Mouse (Mus musculus) adrenal gland, postnatal 4 days (tissue): ENCODE results near the gene Ppcs. TPM values are rescaled to one million over a fixed set of nuclear protein-coding genes. Genes with fewer than 3 reads are reported as not detected.

Experiments
- DNase-seq, 2 experiments: peaks; one replicate each; pipeline ENCODE4 v3.0.0; 2021 to 2022; ENCODE audit warnings: low spot score in 2 of 2, mixed read lengths in 2 of 2
- long read RNA-seq, 2 experiments: library from polyadenylated mRNA; stranded (forward); transcript quantifications; one replicate each; pipeline ENCODE4 v2.0.0; 2021
- total RNA-seq, 2 experiments: library from RNA; stranded (reverse); gene quantifications; 2 replicates each; pipeline ENCODE4 v1.2.3; 2021

Ppcs gene
- total RNA-seq: 10 to 100 TPM; 31.4 to 36.9 TPM
- long read RNA-seq, experiment 1, transcript Ppcs-201 (3 exons, 1,443 nt): major isoform, 78 of 86 reads
- long read RNA-seq, experiment 1, partial matches to known transcripts: 0 of 86 reads
- long read RNA-seq, experiment 1, other reads (novel, unspliced or antisense): 5 of 86 reads
- long read RNA-seq, experiment 2, transcript Ppcs-201 (3 exons, 1,443 nt): major isoform, 87 of 97 reads
- long read RNA-seq, experiment 2, partial matches to known transcripts: 0 of 97 reads
- long read RNA-seq, experiment 2, other reads (novel, unspliced or antisense): 6 of 97 reads

DNA sequence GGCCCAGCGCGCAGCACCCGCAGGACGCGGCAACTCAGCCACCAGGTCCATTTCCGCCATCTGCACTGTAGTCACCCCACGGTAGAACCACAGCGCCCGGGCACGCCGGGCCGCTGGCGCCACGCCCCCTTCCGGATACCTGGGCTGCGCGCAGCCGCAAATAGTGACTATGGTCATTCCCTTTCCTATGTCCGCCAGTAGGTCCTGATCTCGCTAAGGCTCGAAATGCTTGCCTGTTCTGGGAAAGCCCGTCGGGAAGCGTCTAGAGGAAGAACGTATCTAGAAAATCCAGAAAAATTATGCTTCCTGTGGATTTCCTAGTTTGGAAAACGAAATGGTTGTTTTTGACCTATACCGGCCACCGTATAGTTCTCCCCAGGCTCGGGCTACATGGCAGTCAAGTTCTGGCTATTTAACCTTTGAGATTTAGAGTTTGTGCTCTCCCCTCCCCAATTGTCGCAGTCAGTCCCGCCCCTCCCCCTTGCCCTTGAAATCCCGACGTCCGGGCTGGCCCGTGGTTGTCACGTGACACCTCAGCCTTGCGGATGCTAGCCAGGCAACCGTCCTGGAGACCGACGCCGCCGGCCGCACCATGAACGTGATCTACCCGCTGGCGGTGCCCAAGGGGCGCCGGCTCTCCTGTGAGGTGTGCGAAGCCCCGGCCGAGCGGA is at the start of gene Ppcs, which contains the start of gene Zmynd12:
TSS of gene Ppcs (minus strand) at position 127 of the 671 bp plus-strand sequence.
TSS of gene Zmynd12 (plus strand) at position 521 of the 671 bp plus-strand sequence.
- peak; percentile 68 to 84 for DNase-seq

DNA sequence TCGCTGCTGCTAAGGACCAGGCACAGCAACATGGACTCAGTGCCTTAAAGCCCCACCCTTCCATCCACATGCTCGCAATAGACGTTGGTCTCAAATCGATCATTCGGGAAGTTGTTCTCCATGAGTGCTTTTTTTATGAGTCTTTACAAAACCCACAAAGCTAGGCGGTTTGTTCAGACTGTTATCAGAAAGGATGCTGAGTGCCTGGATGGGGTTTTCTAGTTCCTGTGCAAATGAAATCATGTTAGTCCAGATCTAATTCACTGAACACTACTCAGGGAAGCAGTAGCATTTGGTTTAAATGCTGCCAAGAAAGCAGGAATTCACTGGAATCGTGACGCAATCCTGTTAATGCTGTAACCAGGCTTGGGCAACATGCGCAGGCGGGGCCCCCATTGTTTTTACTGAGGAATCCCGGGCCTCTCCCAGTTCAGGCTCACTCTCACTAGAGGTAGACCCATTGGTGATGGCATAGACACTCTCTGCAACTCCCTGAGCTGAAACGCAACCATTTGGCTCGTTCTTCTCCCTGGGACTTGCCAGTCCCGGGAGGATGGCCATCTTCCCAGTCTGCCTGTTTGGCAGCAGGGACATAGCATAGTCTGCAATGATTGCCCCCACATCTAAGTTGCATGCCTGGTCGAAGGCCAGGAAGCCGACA is 45.6 kb upstream of the Ppcs start:
- DNase-seq: no peak

DNA sequence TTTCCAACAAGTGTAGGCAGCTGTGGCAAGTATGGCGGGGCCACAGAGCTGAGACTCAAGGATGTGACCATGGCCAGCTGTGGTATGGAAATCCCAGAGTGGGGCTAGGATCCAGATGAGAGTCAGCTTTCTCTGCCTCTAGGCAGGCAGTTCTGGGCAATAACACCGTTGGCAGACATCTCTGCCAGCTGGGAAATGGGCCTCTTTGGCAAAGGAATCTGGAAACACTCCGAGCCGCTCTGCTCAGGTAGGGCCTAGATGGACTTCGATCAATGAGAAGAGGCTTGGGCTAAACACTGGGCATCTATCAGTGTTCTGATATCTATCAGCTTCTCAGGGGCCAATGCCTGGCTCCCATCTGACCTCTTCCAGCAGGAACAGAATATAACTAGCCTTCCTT is 43.6 kb upstream of the Ppcs start:
- no peak for DNase-seq

DNA sequence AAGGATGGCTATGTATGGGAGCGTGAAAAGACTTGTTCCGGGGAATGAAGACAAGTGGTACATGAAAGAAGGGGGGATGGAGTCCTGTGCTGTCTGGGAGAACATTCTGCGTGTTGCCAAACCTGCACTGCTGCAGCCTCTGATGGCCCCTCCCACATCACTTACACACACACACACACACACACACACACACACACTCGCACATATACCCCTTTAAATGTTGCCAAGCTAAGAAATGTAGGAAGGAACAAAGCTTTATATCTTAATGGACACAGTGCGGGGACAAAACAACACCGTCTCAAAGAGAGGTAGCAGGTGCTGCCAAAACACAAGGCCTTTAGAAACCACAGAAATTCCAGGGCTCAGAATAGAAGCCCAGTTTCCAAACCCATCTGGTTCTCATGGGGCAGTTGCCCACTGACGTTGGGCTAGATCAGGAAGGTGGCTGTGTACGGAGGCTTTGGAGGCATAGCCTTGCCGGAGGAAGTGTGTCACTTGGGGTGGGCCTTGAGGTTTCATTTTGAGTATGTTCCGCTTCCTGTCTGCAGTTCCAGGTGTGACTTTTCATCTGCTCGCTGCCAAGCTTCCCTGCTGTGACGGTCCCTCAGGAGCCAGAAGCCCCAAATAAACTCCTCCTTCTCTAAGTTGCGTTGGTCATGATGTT is 41.7 kb upstream of the Ppcs start:
- DNase-seq: no peak

DNA sequence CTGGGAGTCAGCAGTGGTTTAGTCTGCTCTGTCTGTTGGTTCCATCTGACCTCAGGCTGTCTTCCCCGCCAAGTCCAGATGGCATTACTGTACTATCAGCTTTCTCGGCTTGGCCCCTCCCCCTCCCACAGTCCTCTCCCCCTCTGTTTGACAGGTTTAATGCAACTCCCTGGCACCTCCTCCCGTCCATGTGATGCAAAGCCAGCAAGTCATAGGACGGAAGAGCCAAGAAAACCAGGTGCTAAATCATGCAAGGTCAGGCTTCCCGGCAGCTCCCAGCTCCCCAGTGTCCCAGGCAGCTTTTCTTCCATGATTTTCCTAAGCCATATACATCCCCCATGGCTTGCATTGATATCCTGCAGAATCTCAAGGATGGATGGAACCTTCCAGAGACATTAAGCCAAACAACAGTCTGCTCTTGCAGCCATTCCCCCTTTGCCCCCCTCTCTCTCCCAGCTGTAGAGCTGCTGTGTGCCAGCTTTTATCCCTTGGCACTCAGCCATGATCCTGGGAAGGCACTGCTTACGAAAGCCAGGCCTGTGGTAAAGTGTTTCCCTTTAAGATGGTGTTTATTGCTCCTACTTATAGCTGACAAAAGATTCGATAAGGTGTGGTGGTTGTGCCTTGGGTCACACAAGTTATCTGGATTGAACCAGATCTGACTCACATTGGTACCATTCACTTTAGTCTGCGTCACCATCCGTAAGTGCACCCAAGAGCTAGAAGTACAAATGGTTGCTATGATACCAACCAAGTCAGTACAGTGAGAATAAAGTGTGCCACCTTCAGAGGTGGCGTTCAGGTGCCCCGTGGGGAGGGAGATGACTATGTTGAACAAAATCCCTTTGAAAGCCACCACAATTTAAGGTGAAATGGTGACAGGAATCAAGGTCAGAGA is 40.9 kb upstream of the Ppcs start:
- peak; percentile 34 to 35 for DNase-seq

DNA sequence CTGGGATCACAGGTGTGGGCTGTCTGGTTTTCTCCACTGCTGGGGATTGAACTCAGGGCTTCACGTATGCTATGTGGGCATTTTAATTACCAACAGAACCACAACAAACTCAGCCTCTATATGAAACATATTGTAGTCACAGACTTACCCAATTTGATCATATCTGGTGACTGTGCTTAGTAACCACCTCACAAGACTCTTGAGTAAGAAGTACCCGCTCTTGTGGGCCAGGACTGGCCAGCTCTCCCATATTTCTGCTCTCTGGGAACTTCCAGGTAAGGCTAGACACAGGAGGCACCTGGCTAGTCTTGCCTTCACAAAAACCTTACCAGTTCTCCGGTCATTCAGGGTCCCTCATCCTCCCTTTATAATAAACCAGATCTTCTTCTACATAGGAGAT is 40.2 kb upstream of the Ppcs start:
- DNase-seq: no peak

DNA sequence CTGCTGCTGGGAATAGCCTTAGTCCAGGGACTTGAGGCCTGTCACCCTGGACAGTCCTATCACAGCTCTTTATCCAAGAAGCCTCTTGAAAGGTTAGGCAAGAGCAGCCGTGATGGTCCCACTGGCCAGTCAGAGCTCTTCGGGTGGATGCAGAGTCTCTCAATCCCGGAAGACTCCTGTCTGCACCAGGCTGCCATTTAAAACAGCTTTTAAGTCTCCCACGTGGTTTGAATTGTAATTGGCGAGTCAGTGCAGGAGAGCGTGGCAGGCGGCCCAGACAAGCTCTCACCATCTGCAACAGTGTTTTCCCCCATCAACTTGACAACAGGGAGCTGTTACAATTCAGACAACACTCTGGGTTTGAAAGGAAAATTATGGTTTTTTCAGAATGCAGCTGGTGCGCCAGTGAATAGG is 38.5 kb upstream of the Ppcs start:
- DNase-seq: no peak

DNA sequence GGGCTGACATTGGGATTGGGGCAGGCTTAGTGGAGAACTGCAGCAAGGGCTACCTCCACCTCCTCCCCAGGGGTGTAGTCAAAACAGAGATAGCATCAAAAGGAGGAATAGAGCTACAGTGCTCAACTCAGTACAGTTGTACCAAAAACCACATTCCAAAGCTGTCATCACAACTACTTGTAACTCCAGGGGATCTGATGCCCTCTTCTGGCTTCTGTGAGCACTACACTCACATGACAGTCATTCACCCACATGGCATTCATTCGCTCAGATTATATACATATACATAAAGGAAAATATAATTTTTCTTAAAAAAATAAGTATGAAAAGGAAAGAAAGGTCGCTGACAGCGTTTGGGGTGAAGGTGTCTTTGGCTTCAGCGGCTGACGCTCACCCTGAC is 38.1 kb upstream of the Ppcs start:
- no peak for DNase-seq

DNA sequence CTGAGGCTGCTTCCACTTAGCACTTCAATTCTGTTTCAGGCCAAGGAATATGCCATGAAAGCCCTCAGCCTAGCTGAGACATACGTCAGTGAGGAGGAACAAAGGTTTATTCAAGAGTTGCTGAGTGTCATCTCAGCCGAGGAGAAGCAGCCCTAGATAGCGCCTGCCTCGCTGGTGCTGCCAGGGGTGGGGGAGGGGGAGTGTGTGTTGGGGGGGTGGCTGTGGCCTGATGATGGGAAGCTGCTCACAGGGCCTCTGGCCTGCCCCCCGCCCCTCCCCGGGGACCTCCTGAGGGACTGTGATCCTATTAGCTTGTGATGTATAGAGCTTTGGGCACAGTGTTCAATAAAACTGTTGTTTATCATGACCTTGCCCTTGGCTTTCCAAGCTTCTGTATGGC is 31.3 kb upstream of the Ppcs start:
- no peak for DNase-seq

DNA sequence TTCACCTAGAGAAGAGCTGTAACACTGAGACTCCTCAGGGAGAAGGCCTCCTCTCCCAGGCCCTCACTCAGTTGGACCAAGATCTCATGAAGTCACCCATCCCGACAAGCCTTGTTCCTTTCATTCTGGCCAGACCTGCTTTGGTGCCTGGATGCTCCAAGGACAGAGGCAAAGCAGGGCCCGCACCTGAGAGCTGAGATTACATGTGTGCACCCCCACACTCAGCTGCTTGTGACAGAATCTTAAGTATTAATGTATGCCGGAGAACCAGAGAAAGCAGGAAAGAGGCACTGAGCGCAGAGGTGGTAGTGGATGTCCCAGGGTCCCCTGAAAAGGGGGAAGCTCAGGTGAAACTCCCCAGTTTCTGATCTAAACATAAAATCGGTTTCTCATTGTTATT is 30.9 kb upstream of the Ppcs start:
- DNase-seq: no peak

DNA sequence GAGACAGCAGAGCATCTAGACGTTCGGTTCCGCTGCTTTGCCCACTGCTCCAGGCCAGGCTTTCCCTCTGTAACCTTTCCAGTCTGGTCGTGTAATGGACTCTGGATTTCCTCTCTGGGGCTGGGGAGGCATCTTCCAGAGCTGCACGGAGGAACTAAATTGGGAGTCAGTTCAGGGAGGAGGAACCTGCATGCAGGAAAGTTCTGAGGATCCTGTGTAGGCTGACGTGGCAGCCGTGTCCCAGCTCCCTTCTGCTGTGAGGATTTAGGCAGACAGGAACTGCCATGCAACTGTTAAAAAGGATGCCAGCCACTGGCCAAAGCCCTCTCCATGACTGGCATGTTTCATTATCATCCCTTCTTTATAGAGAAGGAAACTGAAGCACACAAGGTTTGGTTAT is 28.2 kb upstream of the Ppcs start:
- DNase-seq: no peak

DNA sequence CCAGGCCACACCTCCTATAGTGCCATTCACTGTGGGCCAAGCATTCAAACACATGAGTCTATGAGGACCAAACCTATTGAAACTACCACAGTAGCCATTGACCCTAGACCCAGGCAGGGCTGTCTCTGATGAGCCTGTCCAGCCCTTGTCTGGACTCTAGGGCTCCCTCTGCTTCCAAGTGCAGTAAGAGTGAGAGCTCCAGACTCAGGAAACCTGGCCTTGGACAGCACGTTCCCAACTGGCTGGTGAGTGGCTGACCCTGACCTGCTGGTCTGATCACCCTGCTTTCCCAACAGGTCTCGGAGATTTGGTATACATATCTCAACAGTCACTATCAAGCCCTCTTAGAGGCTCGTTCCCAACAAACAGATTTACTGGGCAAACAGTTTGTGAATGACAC is 25.6 kb upstream of the Ppcs start:
- DNase-seq: no peak

DNA sequence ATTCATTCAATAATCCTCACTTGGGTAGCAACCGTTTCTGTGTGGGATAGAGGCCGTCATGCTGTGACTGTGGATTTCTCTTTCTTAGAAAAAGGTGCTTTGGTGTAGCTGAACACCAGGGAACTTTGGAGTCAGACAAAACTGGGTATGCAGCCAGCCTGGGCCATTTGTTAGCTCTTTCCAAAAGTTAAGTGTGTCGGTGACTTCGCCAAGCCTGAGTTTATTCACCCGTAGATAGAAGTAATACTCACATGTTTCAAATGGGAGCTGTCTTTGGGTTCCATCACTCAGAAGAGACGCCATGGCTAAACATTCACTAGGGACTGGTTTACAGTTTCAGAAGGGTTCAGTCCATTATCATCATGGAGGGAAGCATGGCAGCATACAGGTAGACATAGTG is 25.0 kb upstream of the Ppcs start:
- DNase-seq: no peak

DNA sequence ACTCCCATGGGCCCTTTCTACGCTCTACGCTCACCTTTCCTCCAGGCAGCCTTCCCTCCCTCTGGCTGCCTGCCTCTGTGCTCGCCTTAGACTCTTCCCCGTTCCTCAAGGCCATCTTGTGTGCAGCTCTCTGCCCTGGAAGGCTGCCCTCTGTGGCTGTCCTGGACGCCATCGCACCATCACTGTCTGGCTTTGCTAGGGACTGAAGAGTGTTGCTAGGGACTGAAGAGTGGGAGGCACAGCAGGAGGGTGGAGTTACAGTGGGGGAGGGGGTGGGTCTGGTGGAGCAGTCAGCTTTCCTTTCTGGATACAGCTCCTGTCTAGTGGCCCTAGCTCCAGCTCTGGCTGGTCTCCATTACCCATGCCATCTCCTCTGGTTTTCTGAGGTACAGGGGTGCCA is 20.3 kb upstream of the Ppcs start:
- DNase-seq: no peak

DNA sequence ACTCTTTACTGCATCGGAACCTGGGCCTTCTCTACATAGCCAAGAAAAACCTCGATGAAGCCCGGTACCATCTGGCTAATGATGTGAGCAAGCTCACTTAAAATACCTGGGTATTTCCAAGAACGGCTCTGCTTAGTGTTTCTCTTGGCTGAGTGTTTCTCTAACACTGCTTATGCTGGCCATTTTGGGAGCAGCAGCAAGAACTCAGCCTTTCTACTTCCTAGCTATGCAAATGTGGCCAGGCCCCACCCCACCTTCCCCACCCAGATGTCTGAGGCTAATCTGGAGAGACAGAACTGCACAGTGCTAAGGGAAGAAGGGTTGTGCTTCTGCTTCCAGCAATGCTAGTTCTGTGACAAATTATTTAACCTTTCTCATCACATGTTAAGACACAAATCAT is 19.6 kb upstream of the Ppcs start:
- DNase-seq: no peak

DNA sequence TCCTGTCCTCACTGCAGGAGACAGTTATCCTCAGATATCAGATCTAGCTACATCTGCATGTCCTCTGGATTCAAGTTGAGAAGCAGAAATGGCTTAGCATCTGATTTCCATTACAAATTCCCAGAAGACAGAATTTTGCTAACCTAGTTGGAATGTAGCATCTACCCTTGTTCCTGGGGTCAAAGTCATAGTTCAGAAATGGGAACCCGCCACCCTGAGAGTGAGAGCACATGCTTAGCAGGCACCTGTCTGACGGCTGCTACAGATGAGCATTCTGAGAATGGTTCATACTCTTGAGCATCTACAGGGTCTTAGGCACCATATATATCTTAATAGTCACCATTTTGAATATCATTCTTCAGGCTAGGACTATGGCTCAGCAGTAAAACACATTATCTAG is 15.7 kb upstream of the Ppcs start:
- no peak for DNase-seq

DNA sequence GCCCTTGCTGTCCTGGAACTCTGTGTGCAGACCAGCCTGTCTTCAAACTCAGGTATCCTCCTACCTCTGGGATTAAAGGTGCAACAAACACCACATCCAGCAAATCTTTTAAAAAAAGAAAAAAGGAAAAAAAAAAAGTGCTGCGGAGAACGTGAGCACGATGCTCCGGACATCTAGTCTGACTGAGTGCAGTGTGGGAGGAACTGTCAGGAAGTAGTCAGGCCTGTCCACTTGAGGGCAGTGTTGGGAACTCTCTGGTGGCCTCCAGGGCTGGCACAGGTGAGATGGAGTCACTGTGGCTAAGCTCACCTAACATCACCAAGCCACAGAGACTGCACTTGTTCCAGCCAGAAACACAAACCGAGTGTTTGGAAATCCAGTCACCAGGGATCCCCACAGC is 8.5 kb upstream of the Ppcs start:
- no peak for DNase-seq

DNA sequence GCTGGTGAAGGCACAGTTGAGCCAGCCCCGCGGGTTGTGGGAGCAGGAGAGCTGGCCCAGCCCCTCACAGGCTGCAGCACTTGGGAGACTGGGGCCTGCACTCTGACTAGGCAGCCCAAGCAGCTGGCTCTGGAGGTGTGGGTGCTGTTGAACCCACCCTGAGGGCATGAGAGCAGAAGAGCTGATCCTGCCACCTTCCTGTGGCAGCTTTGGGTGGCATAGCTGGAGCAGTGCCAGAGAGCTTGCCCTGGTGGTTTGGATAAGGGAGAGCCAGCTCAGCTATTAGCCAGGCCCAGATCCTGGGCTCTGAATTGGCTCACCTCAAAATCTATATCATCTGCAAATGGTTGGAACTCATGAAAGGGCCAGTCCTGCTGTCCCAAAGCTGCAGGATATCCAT is 5.5 kb upstream of the Ppcs start:
- DNase-seq: peak in 1 of 2 experiments; percentile 23

DNA sequence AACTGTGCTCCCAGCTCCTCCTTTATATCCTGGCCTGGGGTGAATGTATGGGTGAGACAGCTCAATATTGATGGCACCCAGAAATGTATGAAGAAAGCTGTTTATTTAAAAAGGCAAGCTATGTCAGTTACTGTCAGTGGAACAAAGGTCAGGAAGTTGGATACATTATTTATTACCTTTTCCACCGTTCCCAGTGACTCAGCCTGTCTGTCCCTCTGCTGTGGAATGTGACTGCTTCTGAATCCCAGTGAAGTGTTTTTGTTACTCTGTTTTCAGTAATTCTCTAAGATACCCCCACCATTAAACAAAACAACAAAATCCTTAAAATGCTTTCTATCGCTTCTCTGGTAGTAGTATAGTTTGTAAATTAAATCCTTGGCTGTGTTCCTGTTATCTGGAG is 3.4 kb upstream of the Ppcs start:
- DNase-seq: no peak

DNA sequence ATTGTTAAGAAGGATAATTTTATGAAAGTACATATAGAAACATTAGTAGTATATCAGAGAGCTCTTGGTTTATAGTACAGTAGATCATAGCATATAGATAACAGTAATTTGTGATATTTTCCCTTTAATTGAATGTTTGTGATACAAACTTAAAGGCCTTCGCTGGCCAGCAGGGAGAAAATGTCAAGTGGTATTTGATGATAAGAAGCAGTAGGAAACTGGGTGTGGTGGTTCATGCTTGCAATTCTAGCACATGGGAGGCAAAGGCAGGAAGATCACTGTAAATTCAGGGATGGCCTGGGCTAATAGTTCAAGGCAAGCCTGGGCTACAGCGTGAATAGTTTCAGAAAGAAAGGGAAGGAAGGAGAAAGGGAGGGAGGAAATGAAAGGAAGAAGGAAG is 2.9 kb upstream of the Ppcs start:
- DNase-seq: no peak

DNA sequence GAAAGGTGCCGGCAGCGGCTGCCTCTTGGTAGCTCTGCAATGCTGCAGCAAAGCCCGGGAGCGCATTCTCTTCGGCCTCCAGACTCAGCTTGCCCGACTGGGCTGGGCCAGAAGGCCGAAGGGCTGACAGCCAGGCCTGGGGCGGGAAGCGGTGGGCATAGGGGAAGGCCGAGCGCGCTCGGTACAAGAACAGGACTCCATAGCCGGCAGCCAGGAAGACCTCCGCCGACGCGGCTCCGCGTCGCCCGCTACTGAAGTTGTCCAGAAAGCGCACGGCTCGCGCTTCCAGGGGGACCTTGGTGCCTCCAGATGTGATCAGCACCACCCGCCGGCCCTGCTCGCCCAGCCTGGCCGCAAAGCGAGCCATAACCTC is 313 bp downstream of the Ppcs start:
- DNase-seq: peak in 1 of 2 experiments; percentile 11
